Mouse (Mus musculus): Measurements from ENCODE around the gene Pik3ap1. TPM values are rescaled to one million over a fixed set of nuclear protein-coding genes. Genes with fewer than 3 reads are reported as not detected.

The Pik3ap1 gene
- total RNA-seq, 2 experiments from 2014 or later: 1.5 to 2.0 TPM

- intact Hi-C loops (cut with DNase I): no loop called here
- DNase-seq (ENCODE audit: low spot score): no peak
Measured at GRCm38 (mm10) chr19:41371373-41371772, 13.5 kb downstream of the Pik3ap1 start.

- intact Hi-C loops (cut with DNase I): no loop called here
- DNase-seq (ENCODE audit: low spot score): no peak
Measured at GRCm38 (mm10) chr19:41369557-41370460, 15.1 kb downstream of the Pik3ap1 start.

- intact Hi-C loops (cut with DNase I): no loop called here
- no peak for DNase-seq (ENCODE audit: low spot score)
Measured at GRCm38 (mm10) chr19:41366854-41367517, 17.9 kb downstream of the Pik3ap1 start.

- no peak for DNase-seq (ENCODE audit: low spot score)
- intact Hi-C loops (cut with DNase I): no loop called here
Measured at GRCm38 (mm10) chr19:41366192-41366853, 18.6 kb downstream of the Pik3ap1 start.

- no peak for DNase-seq (ENCODE audit: low spot score)
- intact Hi-C loops (cut with DNase I): no loop called here
Measured at GRCm38 (mm10) chr19:41365570-41365969, 19.3 kb downstream of the Pik3ap1 start.

- no peak for DNase-seq (ENCODE audit: low spot score)
- intact Hi-C loops (cut with DNase I): no loop called here
Measured at GRCm38 (mm10) chr19:41364509-41364908, 20.4 kb downstream of the Pik3ap1 start.

GRCm38 (mm10) chr19:41362963-41363362, 21.9 kb downstream of the Pik3ap1 start:
- no peak for DNase-seq (ENCODE audit: low spot score)
- intact Hi-C loops (cut with DNase I): no loop called here

- intact Hi-C loops (cut with DNase I): no loop called here
- no peak for DNase-seq (ENCODE audit: low spot score)
Measured at GRCm38 (mm10) chr19:41360459-41360858, 24.4 kb downstream of the Pik3ap1 start.

GRCm38 (mm10) chr19:41354287-41354951, 30.5 kb downstream of the Pik3ap1 start:
- DNase-seq (ENCODE audit: low spot score): no peak
- intact Hi-C loops (cut with DNase I): no loop called here

GRCm38 (mm10) chr19:41349624-41350023, 35.3 kb downstream of the Pik3ap1 start:
- DNase-seq (ENCODE audit: low spot score): no peak
- intact Hi-C loops (cut with DNase I): no loop called here

GRCm38 (mm10) chr19:41348161-41348560, 36.7 kb downstream of the Pik3ap1 start:
- no peak for DNase-seq (ENCODE audit: low spot score)
- intact Hi-C loops (cut with DNase I): no loop called here

GRCm38 (mm10) chr19:41347326-41347725, 37.6 kb downstream of the Pik3ap1 start:
- no peak for DNase-seq (ENCODE audit: low spot score)
- intact Hi-C loops (cut with DNase I): no loop called here

GRCm38 (mm10) chr19:41346099-41346850, 38.6 kb downstream of the Pik3ap1 start:
- intact Hi-C loops (cut with DNase I): no loop called here
- DNase-seq (ENCODE audit: low spot score): no peak

- DNase-seq (ENCODE audit: low spot score): no peak
- intact Hi-C loops (cut with DNase I): no loop called here
Measured at GRCm38 (mm10) chr19:41345028-41345741, 39.7 kb downstream of the Pik3ap1 start.

- DNase-seq (ENCODE audit: low spot score): no peak
- intact Hi-C loops (cut with DNase I): no loop called here
Measured at GRCm38 (mm10) chr19:41344666-41345027, 40.3 kb downstream of the Pik3ap1 start.

- no peak for DNase-seq (ENCODE audit: low spot score)
- intact Hi-C loops (cut with DNase I): no loop called here
Measured at GRCm38 (mm10) chr19:41342592-41343090, 42.3 kb downstream of the Pik3ap1 start.

GRCm38 (mm10) chr19:41341677-41342076, 43.2 kb downstream of the Pik3ap1 start:
- no peak for DNase-seq (ENCODE audit: low spot score)
- intact Hi-C loops (cut with DNase I): no loop called here

GRCm38 (mm10) chr19:41339020-41339836, 45.7 kb downstream of the Pik3ap1 start:
- no peak for DNase-seq (ENCODE audit: low spot score)
- intact Hi-C loops (cut with DNase I): no loop called here
